Mouse (Mus musculus) layer of hippocampus, postnatal 10 days (tissue): ENCODE data around the gene Htra1. TPM values are rescaled to one million over a fixed set of nuclear protein-coding genes. Genes with fewer than 3 reads are reported as not detected.
A peak's percentile ranks its signal among the peaks of the same experiment; 100 is the strongest.

ENCODE experiments used
- DNase-seq, 2 experiments: peaks; one replicate each; pipeline ENCODE4 v3.0.0; 2021; ENCODE audit warnings: low spot score in 2 of 2
- total RNA-seq, 2 experiments: library from RNA; stranded (reverse); gene quantifications; 2 replicates each; pipeline ENCODE4 v1.2.3; 2021

Htra1 gene
- total RNA-seq, 2 experiments from 2014 or later: 228 to 241 TPM

DNA sequence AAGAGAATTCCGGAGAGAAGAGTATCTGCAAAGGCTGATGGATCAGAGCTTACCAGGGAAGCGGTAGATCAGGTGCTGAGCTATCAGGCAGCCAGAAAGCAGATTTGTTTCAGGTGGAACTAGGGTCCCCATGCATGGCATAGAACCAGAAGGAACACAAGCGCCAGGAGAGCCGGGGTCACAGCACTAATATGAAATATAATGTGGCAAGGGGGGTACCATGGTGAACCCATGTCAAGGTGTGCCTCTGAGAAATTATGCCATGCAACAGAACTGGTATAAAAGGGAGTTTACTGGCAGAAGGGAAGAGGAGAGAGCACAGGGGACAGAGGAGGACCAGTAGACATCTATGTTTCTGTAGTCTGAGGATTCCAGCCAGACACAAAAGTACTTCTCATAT lies 1.3 kb upstream of the Htra1 start:
- no peak for DNase-seq

DNA sequence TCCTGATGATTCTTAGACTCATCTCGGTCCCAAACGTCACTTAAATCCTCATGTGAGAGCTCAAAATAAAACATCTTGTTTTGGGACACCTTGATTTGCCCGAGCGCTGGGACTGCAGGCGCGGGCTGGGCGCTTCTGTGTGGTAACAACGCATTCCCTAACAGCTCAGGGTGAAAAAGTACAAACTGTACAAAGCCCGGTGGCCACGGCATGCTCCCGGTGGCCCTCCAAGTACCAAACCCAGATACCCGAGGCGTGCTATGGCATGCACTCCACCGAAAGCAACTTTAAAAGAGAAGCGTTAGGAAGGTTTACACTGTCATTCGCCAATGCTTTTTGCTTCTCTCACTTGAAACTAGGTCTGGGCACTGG lies 504 bp upstream of the Htra1 start:
- no peak for DNase-seq

DNA sequence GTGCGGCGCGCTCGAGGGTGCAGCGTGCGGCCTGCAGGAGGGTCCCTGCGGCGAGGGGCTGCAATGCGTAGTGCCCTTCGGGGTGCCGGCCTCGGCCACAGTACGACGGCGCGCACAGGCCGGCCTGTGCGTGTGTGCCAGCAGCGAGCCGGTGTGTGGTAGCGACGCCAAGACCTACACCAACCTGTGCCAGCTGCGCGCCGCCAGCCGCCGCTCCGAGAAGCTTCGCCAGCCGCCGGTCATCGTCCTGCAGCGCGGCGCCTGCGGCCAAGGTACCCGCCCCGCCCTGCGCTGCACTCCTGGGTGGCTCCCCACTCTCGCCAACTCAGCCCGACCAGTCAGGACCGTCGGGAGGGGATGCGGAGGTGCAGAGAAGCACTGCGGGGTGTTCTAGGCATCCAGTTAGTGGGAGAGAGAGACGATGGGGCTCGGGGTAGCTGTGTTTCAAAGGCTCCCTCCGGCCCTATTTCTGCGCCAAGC lies 601 bp downstream of the Htra1 start:
- no peak for DNase-seq

DNA sequence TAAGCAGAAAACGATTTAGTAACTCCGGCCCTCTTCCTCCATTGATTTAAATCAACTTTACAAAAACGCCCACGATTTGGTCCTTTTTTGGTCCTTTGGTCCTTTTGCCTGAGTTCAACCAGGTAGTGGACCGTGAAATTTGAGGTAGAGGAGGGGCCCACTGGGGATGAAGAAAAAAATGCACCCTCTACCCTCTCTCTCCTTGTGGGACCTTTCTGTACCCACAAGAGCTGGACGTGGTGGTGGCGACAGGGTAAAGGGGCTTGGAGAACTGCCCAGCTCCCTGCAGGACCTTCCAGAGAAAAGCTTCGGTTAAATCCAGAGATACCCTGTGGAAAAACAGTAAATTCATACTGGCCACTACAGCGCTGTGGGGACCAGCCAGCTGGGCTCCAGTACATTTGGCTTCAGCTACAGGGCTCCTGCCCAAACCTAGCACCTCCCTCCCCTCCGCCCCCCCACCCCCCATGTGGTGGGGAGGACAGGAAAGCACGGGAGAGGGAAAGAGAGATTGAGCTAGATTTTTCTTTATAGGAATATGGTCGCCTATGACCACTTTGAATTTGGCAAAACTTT lies 1.4 kb downstream of the Htra1 start:
- DNase-seq: no peak

DNA sequence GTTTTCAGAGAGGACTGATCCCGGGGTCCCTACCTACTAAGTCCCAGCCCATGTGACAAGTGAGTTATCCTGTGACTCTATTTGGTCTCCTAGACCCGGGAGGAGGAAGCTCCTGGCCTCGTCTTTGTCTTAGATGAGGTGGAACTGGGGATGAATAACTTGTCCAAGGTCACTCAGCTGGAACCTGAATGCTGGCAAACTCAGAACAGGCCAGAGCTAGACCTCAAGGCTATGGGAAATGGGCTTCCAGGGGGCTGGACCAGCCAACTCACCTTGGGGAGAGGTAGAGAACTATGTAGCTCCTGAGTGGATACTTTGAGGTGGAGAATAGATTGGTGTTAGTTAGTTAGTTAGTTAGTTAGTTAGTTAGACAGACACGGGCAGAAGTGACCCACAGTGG lies 2.1 kb downstream of the Htra1 start:
- DNase-seq: no peak

DNA sequence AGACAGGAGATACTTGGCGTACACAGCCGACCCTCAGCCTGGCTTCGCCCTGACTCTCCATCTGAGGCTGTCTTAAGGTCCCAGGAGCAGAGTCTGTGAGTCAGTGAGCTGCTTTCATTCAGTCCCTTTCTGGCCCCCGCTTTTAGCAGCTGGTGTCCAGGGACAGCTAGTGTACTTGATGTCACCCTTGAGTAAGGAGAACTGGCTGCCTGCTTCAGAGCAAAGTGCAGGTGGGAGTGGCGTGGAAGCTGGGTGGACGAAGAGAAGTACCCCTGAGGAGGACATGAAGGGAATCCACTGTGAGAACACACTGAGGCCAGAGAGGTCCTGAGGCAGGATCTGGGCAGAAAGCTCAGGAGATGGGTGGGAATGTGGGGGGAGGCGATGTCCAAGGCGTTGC lies 3.0 kb downstream of the Htra1 start:
- DNase-seq: no peak

DNA sequence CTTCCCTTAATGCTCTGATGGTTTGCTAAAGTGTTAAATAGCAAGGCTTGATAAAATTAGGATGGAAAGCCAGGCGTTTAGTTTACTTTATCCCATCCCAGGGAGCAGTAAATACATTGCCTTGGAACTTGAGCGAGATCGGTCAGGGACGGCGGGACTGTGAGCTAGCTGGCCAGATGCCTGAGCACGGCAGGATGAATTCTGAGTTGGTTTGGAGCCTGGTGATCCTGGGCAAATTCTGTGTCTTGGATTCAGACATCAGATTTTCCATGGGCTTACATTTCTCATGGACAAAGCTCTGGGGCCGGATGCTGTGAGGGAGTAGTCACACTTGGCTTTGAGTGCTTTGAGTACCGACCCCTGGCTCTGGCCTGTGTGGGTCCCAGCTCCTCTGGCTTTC lies 4.8 kb downstream of the Htra1 start:
- peak in 1 of 2 experiments; percentile 41 for DNase-seq

DNA sequence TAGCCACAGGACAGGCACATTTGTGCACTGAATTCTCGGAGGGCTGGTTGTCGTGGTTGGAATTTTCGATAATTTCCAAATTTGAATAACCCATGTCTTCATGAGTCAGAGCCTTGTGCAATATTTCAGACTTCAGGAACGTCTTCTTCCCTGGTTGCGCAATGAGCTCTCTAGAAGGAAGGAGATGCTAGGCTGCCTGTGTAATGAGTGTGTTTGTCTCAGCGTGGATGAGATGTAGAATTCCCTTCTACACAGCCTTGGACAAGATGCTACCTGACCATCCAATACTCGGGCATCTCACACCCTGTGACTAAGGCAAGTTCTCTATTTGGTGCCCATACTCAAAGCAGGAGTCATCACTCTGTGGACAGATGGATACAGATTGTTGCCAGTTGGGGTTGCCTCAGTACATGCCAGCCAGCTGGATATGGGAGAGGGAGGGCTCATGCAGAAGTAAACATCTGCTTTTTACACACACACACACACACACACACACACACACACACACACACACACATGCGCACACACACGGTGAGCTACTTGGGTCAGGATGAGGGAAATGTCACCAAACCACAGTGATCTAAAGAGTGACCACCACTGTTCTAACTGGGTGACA lies 7.5 kb downstream of the Htra1 start:
- DNase-seq: no peak

DNA sequence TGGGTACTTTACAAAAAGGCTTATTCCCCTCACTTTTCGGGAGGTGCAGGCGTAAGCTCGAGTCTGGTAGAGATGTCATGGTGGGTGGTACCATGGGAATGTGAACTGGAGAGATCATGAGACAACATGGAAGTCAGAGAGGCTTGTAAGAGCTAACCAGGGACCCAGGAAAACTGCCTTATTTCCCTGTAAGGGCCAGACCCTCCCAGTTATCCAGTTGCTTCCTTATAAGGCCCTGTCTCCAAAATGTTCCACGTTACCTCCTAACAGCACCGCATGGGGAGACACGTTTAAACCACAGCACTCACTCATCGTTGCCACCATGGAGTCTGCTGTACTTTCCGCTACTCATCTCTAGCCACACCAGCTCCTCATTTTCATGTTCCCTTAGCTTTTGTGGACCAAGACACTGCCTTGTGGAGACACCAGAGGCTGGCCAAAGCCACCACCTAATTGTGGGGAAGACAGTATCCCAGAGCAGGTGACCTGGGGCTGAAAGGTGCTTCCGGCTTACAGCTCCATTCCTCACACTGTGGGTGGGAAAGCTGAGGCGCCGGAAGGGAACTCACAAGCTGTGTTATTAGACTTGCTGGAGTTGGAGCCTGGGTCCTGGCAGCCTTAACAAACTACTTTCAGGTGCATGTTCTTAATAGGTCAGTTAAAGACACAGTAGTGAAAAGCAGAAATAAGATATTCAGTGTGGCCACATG lies 9.0 kb downstream of the Htra1 start:
- DNase-seq: no peak

DNA sequence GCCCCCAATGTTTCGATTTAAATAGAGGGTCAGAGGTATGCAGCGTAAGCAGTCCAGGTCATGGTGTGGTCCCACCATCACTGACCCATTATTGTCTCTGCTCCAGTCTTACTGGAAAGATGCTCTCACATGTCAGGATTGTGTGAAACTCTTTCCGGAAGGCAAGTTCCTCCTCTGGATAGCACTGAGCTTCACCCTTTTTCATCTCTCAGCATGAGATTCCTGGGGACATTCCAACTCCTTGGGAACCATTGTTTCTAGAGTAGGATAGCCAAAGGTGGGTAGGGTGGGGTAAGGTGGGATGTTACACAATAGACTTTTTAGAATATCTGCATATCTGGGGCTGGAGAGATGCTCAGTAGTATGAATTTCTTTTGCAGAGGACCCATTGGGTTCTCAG lies 9.8 kb downstream of the Htra1 start:
- no peak for DNase-seq

DNA sequence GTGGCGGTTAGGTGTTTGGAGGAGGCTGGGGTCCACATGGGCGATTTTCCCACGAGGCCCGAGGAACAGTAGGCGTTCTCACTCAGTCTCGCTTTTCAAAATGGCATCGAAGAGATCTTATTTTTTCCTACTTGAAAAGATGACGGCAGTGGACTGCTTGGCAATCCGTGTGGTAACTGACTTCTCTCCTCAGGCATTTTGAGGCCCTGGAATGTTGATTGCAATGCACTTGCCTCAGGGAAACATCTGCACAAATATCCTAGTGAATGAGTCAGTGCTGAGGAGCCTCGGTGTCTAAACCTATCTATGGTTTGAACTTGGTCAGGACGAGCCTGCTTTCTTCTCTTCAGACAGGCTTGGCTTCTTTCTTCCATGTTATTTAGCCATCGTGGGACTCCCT lies 10.4 kb downstream of the Htra1 start:
- DNase-seq: no peak

DNA sequence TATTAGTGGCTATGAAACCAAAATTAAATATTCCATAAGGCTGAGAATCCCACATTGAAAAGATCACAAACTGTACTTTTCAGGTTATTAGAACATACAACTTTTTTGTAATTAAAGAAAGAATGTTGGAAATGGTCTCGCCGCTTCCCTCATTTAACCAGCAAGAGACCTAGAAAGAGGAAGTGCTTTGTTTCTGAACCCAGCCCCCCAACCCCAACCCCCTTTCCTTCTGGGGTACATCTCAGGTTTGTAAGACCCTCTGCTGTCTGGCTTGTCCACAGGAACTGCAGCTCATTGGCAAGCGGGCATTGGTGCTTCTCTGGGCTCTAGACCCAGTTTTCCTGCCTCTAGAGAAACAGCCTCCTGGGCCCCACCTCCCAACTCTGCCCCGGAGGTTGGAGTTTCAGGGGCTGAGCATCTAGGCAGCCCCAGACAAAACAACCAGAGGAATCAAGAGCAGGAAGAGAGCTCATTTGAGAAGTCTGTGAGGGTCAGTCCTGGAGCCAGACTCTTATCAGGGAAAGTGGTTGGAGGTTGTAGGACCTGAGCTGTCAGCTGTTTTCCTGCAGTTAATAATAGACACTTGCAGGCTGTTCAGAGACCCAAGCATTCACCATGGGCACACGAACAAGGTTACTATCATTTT lies 12.8 kb downstream of the Htra1 start:
- peak in 1 of 2 experiments; percentile 37 for DNase-seq

DNA sequence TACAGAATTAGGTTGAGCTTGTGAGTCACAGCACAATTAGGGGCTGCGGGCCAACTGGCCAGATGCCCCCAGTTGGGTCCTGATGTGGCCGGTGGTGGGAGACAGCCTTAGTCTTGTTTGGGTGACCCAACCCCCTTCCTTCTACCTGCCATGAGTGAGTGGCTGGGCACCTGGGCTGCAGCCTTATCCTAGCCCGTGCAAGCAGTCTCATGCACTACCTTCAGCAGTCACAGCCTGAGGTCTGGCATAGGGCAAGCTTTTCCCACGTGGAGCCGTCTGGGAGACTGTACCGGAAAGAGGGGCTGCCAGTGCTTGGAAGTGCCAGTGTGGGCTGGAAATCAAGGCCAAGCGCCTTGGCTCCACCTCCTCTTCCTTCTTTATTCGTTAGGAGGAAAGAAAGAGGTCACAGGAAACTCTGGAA lies 13.4 kb downstream of the Htra1 start:
- peak; percentile 55 to 68 for DNase-seq

DNA sequence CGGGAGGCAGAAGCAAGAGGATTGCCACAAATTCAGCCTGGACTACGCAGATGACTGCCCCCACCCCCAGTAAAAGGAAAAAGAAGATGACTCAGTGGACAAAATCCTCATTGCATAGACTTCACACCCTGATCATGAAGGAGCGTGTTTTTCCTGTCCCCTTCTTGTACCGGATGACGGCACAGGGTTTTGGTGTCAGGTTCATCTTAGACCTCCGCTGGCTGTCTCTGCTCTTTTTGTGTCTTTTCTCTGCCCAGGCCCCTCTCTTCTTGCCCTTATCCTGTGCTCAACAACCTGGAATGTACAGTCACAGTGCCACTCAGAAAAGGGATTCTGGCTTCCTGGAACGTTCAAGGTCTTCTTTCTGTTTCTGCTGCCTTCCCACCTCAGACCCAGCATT lies 14.6 kb downstream of the Htra1 start:
- no peak for DNase-seq

DNA sequence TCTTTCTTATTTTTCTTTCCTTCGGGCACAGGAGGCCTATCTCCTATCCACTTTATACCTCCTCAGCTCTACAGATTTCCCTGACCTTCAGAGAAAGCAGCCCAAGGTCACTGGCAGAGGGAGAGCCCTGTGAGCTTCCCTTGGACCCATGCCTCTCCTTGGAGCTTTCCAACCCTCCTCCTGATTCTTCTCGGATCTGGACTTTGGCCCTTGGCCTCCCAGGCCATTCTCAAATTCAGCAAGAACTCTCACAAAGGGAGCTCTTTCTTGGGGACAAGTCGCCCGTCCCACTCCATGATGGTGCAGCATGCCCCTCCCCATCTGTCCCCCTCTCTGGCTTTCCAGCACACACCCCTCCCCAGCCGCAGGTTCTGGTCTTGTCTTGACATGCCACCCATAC lies 15.1 kb downstream of the Htra1 start:
- no peak for DNase-seq

DNA sequence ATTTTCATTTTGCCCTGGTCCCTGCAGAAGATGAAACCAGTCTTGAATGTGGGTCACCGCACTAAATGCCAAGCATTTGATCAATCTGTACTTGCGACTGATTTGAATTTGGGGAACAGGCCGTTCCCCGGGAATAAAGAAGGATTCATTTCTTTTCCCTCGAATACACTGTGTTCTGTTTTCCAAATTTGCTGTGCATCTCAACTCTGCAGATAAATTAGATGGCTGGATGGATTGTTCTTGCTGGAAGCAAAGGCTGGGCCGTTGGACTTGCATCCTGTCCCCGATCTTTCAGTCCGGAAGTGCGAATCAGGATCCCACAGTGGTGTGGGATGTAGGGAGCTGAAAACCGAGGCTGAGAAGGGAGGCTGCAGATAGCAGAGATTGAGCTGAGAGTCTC lies 17.5 kb downstream of the Htra1 start:
- peak in 1 of 2 experiments; percentile 32 for DNase-seq

DNA sequence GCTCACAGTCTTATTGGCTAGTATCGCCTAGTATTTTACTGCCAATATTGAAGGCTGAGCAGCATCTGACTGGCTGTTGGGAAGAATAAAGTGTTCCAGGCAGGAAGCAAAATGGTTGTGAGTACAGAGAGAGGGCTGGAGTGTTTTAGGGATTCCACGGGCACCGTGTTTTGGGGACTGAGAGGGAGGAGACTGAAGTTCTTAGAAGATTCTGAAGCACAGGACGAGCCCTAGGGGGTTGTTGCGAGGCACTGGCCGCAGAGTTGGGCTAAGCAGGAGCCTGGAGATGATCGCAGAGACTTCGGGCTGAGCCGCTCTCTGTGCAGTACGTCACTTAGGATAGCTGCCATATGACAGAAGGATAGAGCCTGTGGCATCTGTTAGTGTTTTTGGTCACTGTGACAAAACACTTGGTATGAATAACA lies 18.3 kb downstream of the Htra1 start:
- peak; percentile 53 to 55 for DNase-seq

DNA sequence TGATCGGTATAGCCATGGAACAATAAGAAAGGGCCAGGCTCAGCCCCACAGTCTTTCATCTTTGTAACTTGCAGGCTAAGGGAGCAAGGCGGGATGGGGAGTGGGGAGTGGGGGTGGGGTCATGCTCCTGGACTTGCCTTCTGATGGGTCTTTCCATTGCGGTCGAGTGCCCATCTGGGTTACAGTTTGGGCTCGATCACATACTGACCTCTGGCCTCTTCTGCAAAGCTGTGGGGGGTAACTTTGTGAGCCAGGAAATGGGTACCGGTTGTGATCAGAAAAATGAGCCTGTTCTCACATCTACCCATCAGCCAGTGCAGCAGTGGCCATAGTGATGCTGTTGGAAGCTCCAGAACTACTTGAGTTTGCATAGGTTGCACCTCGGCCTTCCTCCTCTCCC lies 22.6 kb downstream of the Htra1 start:
- no peak for DNase-seq

DNA sequence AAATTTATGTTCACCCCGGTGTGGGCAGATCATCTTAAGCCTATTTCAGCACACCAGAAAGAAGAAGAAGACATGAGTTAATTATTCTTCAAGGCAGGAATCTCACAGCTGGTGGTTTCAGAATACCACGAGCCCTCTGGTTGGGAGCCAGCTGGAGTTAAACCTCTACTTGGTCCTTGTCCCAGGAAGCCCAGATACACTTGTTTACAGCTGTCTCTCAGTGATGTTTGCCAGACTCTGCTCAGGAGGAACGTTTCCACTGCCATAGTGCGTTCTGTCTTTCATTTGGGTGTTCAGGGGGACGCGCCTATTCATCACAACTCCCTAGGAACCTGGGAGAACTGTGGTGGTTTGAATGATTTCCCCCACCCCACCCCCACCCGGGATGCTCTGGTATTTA lies 24.0 kb downstream of the Htra1 start:
- peak; percentile 55 to 61 for DNase-seq

DNA sequence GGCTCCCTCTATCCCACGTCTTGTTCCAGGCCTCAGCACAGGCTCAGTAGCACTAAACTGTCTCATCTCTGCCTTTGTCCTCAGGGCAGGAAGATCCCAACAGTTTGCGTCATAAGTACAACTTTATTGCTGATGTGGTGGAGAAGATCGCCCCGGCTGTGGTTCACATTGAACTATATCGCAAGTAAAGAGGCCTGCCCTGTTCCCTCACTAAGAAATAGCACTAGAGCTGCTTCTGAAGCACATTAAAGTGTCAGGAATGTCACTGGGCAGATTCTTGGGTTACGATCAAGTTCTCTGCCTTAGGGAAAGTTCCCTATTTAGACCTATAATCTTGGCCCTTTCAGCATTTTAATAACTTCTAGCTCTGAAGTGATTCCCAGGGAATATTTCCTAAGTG lies 25.5 kb downstream of the Htra1 start:
- DNase-seq: no peak

DNA sequence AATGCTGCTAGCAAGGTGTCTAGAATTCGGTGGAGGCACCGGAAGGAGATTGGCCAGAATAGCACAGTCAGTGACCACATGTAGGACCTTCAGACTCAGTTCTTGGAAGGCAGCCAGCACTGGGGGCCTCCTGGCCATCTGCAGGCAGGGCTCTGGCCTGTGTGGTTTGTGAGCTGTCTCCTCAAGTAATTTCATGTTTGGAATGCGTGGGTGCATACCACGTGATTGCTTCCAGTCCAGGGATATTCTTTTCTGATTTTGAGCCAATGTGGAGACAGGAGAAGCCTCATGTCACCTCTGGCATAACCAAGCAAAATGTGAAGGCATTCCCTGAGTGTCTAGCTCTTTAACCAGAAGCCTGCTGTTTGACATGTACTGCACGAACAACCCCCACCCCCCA lies 28.8 kb downstream of the Htra1 start:
- DNase-seq: peak in 1 of 2 experiments; percentile 63

DNA sequence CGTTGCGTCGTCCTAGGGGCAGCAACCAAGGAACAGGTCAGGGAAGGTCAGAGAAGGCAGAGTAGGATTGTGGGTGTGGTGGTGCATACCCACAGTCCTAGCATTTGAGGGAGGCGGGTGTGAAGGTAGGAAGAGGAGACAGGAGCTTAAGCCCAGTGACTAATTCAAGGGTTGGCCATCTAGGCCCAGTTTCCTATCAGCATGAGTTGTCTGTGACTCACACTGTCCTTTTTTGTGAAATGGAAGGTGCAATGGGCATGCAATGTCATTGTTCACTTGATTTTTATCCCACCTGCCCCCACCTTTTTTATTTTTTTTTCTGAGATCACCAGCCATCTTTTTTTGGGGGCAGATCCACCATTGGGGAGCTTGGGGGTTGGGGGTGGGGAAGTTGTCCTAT lies 29.5 kb downstream of the Htra1 start:
- no peak for DNase-seq
